In the genomic region with DNA sequence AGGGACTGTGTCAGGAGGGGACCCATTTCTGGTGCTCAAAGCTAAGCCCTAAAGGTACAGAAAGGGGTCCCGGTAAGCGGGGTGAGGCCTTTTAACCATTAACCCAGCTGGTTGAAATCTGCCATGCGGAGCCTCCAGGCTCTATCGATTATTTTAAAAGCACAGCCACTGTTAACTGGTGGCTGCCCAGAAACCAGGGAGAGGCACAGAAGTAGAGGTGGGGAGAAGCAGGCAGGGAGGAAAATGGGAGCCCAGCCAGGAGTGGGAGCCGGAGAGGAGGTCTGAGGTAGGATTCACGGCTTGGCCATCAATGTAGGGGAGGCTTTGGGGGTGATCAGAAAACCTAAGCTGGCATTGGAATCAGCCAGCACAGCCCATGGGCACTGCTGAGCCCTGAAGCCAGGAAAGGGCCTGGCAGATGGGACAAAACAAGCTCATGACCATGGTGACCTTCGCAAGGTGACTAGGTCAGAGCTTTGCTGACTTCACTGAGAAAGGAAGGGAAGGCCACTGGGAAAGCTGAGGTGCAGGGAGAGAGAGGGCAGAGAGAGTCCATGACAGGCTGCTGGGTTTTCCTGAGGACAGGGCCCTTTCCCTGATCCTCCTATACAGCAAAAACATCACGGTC, we compare ENCODE assay signal across 10 mouse cellular contexts. TPM values are rescaled to one million over a fixed set of nuclear protein-coding genes. Genes with fewer than 3 reads are reported as not detected.
DNase-seq lines count a peak whose midpoint lies in the region; ATAC-seq and TF ChIP-seq lines count a peak whose summit lies in the region.
"Had no signal": no experiment of that assay in that cellular context is flagged by ENCODE, and none has a peak within 500 bp of the region (broad histone marks: within the 10 kb centered on the region; RNA-seq: fewer than 3 reads in every experiment).

No protein-coding gene starts in this region.

- peaks cover 9% of the 10 kb centered on the region; the same call in 1 of the 2 replicates for H3K36me3 ChIP-seq in lung, embryonic 14.5 days (ENCODE audit: insufficient read depth)
- H3K36me3 ChIP-seq in kidney, embryonic 15.5 days = peaks cover 20% of the 10 kb centered on the region
- H3K36me3 ChIP-seq in neural tube, embryonic 15.5 days = peaks cover 16% of the 10 kb centered on the region

- no peak for TF ChIP-seq CTCF in lung, embryonic 14.5 days (IDR thresholded peaks at IDR 0.05; ENCODE audit: low read depth)

- ATAC-seq in lung, embryonic 14.5 days (ENCODE audit: insufficient read depth) = no peak
- 0 out of 2 replicates have a peak, but pooled peaks have one; percentile 21 for ATAC-seq in kidney, embryonic 15.5 days (replicated peaks; ENCODE audit: low FRiP score)
- ATAC-seq in neural tube, embryonic 15.5 days (ENCODE audit: low FRiP score) = no peak

- no peak overlapping the region for H3K9ac ChIP-seq in lung, embryonic 14.5 days
- no peak overlapping the region for H3K9ac ChIP-seq in kidney, embryonic 15.5 days
- H3K9ac ChIP-seq in neural tube, embryonic 15.5 days (replicated peaks) = no peak overlapping the region

- DNase-seq in adrenal gland, postnatal 10 days = peak; percentile 40
- no peak for DNase-seq in adrenal gland, adult 8-10 months
- DNase-seq in lung, embryonic 14.5 days = no peak
- no peak for DNase-seq in lung, postnatal 10 days
- no peak for DNase-seq in embryo, embryonic 10.5 days (ENCODE audit: low spot score)
- DNase-seq in urinary bladder, postnatal 36 days (ENCODE audit: low spot score in 2 of 2) = no peak
- DNase-seq: cerebellum, adult 9-10 months had no signal

- no peak overlapping the region for H3K4me2 ChIP-seq in lung, embryonic 14.5 days
- no peak overlapping the region for H3K4me2 ChIP-seq in kidney, embryonic 15.5 days
- H3K4me2 ChIP-seq in neural tube, embryonic 15.5 days = no peak overlapping the region

- H3K9me3 ChIP-seq in lung, embryonic 14.5 days (ENCODE audit: low read depth, low read length) = no peaks in the 10 kb centered on the region
- no peaks in the 10 kb centered on the region for H3K9me3 ChIP-seq in kidney, embryonic 15.5 days (replicated peaks)
- no peaks in the 10 kb centered on the region for H3K9me3 ChIP-seq in neural tube, embryonic 15.5 days (replicated peaks)

- no peak overlapping the region for H3K4me3 ChIP-seq in lung, embryonic 14.5 days (ENCODE audit: low read depth, low read length)
- no peak overlapping the region for H3K4me3 ChIP-seq in kidney, embryonic 15.5 days (replicated peaks)
- no peak overlapping the region for H3K4me3 ChIP-seq in neural tube, embryonic 15.5 days (replicated peaks)
- H3K4me3 ChIP-seq: myocyte had no signal

- no peaks in the 10 kb centered on the region for H3K27me3 ChIP-seq in lung, embryonic 14.5 days (ENCODE audit: insufficient read depth, low read length)
- no peaks in the 10 kb centered on the region for H3K27me3 ChIP-seq in kidney, embryonic 15.5 days
- H3K27me3 ChIP-seq in neural tube, embryonic 15.5 days (replicated peaks) = no peaks in the 10 kb centered on the region

- H3K27ac ChIP-seq in lung, embryonic 14.5 days (ENCODE audit: low read depth) = peak overlapping the region; percentile 83
- peak overlapping the region; percentile 89 for H3K27ac ChIP-seq in kidney, embryonic 15.5 days
- peak overlapping the region; percentile 74 for H3K27ac ChIP-seq in neural tube, embryonic 15.5 days (replicated peaks)

- 66% methylated on average over 8 of the region's 8 CpGs for WGBS in lung, embryonic 14.5 days
- WGBS in kidney, embryonic 15.5 days = 53% methylated on average over 8 of the region's 8 CpGs
- 76% methylated on average over 8 of the region's 8 CpGs for WGBS in neural tube, embryonic 15.5 days

- 0 out of 2 replicates have a peak, but pooled peaks cover 4% of the 10 kb centered on the region for H3K4me1 ChIP-seq in lung, embryonic 14.5 days (ENCODE audit: insufficient read depth)
- H3K4me1 ChIP-seq in kidney, embryonic 15.5 days = peaks cover 37% of the 10 kb centered on the region
- peaks cover 30% of the 10 kb centered on the region for H3K4me1 ChIP-seq in neural tube, embryonic 15.5 days

RNA-seq across cellular contexts. Expression of a gene that starts 12.3 kb away (rescaled TPM):
- 10 to 100 TPM; 28.8 to 30.4 TPM for total RNA-seq in adrenal gland, postnatal 10 days (2021)
- total RNA-seq in adrenal gland, adult 8-10 months (2022) = 10 to 100 TPM; 28.6 to 36.2 (median 32.4) TPM
- polyA plus RNA-seq in lung, embryonic 14.5 days (2014; fragmentation: Nextera tagmentation; extraction: Ambion mirVana) = 27.2 and 29.9 TPM in 2 replicates
- 32.9 and 33.9 TPM in 2 replicates for polyA plus RNA-seq in kidney, embryonic 15.5 days (2015; fragmentation: Nextera tagmentation; extraction: Ambion mirVana)
- 43.3 and 49.3 TPM in 2 replicates for polyA plus RNA-seq in neural tube, embryonic 15.5 days (2015; fragmentation: Nextera tagmentation; extraction: Ambion mirVana)

RNA-seq across cellular contexts. Expression of a gene that starts 22.2 kb away (rescaled TPM):
- total RNA-seq in adrenal gland, postnatal 10 days (2021) = 10 to 100 TPM; 10.2 to 16.1 TPM
- 10 to 100 TPM; 17.6 to 30.5 (median 23.3) TPM for total RNA-seq in adrenal gland, adult 8-10 months (2022)
- 23.2 and 26.9 TPM in 2 replicates for polyA plus RNA-seq in lung, embryonic 14.5 days (2014; fragmentation: Nextera tagmentation; extraction: Ambion mirVana)
- 28.3 and 30.6 TPM in 2 replicates for polyA plus RNA-seq in kidney, embryonic 15.5 days (2015; fragmentation: Nextera tagmentation; extraction: Ambion mirVana)
- polyA plus RNA-seq in neural tube, embryonic 15.5 days (2015; fragmentation: Nextera tagmentation; extraction: Ambion mirVana) = 12.9 and 16.3 TPM in 2 replicates

RNA-seq across cellular contexts. Expression of a gene that starts 55.7 kb away (rescaled TPM):
- total RNA-seq in adrenal gland, postnatal 10 days (2021) = 10 to 100 TPM; 23.4 to 29.6 TPM
- 10 to 100 TPM; 27.9 to 44.9 (median 36.6) TPM for total RNA-seq in adrenal gland, adult 8-10 months (2022)
- 18.5 and 19.2 TPM in 2 replicates for polyA plus RNA-seq in lung, embryonic 14.5 days (2014; fragmentation: Nextera tagmentation; extraction: Ambion mirVana)
- 19.4 and 22.0 TPM in 2 replicates for polyA plus RNA-seq in kidney, embryonic 15.5 days (2015; fragmentation: Nextera tagmentation; extraction: Ambion mirVana)
- 25.0 and 25.8 TPM in 2 replicates for polyA plus RNA-seq in neural tube, embryonic 15.5 days (2015; fragmentation: Nextera tagmentation; extraction: Ambion mirVana)

RNA-seq across cellular contexts. Expression of a gene that starts 56.1 kb away (rescaled TPM):
- 10 to 100 TPM; 37.4 to 42.3 TPM for total RNA-seq in adrenal gland, postnatal 10 days (2021)
- total RNA-seq in adrenal gland, adult 8-10 months (2022) = 10 to 100 TPM; 47.5 to 69.5 (median 52.4) TPM
- 52.6 and 54.4 TPM in 2 replicates for polyA plus RNA-seq in lung, embryonic 14.5 days (2014; fragmentation: Nextera tagmentation; extraction: Ambion mirVana)
- 57.4 and 62.3 TPM in 2 replicates for polyA plus RNA-seq in kidney, embryonic 15.5 days (2015; fragmentation: Nextera tagmentation; extraction: Ambion mirVana)
- 77.0 and 83.6 TPM in 2 replicates for polyA plus RNA-seq in neural tube, embryonic 15.5 days (2015; fragmentation: Nextera tagmentation; extraction: Ambion mirVana)
